Mouse (Mus musculus): Measurements from ENCODE around the gene Aco1. TPM values are rescaled to one million over a fixed set of nuclear protein-coding genes. Genes with fewer than 3 reads are reported as not detected.

Aco1 gene
- polyA plus RNA-seq (2012; rRNA removed) = 45.5 and 51.6 TPM in 2 replicates

DNA sequence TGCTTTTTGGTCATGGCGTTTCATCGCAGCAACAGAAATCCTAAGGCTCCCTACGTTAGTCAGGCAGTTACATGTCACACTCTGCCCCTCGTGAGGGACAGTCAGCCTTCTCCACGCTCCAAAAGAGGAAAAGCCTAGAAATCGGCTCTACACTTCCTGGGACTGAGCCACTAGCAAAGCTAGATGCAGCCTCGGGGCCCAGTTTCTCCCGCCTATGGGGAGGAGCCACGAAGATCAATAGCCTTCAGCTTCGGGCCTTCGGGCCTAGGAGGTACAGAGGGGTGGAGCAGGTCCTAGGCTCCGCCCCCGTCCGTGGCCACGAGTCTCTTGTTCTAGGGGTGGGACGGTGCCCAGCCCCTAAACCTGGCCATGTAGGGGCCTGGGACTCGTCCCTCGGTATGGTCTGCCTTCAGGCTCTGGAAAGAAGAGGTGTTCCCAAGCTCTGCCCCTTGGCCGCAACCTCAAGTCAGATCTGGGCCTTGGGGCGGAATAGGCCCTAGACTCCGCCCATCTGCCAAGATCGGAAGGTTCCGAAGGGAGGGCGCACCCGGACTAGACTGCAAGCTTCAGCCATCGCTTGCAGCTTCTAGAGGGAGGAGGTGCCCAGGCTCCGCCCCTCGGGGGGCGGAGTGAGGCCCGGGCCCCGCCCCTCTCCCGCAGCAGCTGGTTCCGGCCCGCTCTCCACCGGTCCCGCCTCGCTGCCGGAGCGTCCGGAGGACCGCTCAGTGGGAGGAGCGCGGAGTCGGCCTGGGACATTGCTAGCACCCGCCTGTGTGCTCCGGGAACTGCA, at the start of gene Aco1:
Gene Aco1, plus strand, starts transcription at position 339 of the 790 bp plus-strand sequence.

GRCm38 (mm10) chr4:40239409-40240271, 96.8 kb downstream of the Aco1 start, which contains the start of gene Ddx58:
Gene Ddx58 (minus strand): TSS chr4:40239828.

Other genes with a start within 250 kb of the Aco1 start
- 2.9 and 4.0 TPM in 2 replicates for gene Ddx58, start 96.7 kb downstream of the Aco1 start, polyA plus RNA-seq (2012; rRNA removed)
- 8.0 and 10.3 TPM in 2 replicates for gene Smim27, start 126.5 kb downstream of the Aco1 start, polyA plus RNA-seq (2012; rRNA removed)
- 26.2 and 27.2 TPM in 2 replicates for gene Topors, start 126.8 kb downstream of the Aco1 start, polyA plus RNA-seq (2012; rRNA removed)
- gene Ndufb6, start 136.3 kb downstream of the Aco1 start, polyA plus RNA-seq (2012; rRNA removed) = 94.7 and 127 TPM in 2 replicates